Mouse (Mus musculus): ENCODE measurements around the gene Dmd.

DNA sequence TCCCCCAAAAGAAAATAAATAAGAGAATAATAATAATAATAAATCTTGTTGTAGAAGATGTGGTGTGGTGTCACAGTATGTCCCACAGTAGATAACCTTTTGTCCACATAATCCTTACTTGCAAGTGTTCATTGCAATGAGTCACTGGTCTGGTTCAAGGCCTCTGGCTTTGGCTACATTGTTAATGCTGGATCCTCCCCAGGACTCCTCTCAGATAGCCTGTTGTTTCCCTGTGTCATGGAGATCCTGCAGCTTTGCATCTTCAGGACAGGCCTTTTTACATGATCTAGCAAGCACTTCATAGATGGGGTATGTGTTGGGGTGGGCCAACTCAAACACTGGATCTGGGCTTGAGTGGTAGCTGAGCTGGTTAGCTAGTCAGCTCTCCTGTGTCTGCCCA lies 2150.0 kb downstream of the Dmd start:
- no peak for TF ChIP-seq EP300 (IDR thresholded peaks at IDR 0.05; ENCODE audit: low read depth in 1 of 2, low read length in 2 of 2)
- no peak for TF ChIP-seq CTCF (IDR thresholded peaks at IDR 0.05 in 2 of 3, conservative IDR thresholded peaks at IDR 0.05 in 1 of 3; ENCODE audit: control insufficient read depth in 1 of 3, insufficient read depth in 1 of 3, low read depth in 2 of 3, low read length in 3 of 3, poor library complexity in 1 of 3, severe bottlenecking in 1 of 3)
- TF ChIP-seq TBP (IDR thresholded peaks at IDR 0.05; ENCODE audit: low read depth, low read length) = no peak
